Mouse (Mus musculus): ENCODE results near the gene Ceacam16.
A peak's percentile ranks its signal among the peaks of the same experiment; 100 is the strongest.

The Ceacam16 gene

GRCm38 (mm10) chr7:19861199-19861598 is at the start of gene Ceacam16:
Ceacam16 (minus strand) TSS chr7:19861299.
- no peak for DNase-seq (ENCODE audit: low spot score in 2 of 2)

- DNase-seq (ENCODE audit: low spot score in 2 of 2), result peak in 1 of 2 experiments; percentile 66
Measured at GRCm38 (mm10) chr7:19910421-19911291, 49.6 kb upstream of the Ceacam16 start.

GRCm38 (mm10) chr7:19889881-19890280 is 28.8 kb upstream of the Ceacam16 start:
- DNase-seq (ENCODE audit: low spot score in 2 of 2), result no peak

- no peak for DNase-seq (ENCODE audit: low spot score in 2 of 2)
Measured at GRCm38 (mm10) chr7:19887849-19888248, 26.8 kb upstream of the Ceacam16 start, which contains the start of gene Ceacam19. Ceacam19 (minus strand) TSS chr7:19887965.

GRCm38 (mm10) chr7:19880754-19881153 is 19.7 kb upstream of the Ceacam16 start:
- DNase-seq (ENCODE audit: low spot score in 2 of 2), result no peak

- no peak for DNase-seq (ENCODE audit: low spot score in 2 of 2)
Measured at GRCm38 (mm10) chr7:19876781-19877425, 15.8 kb upstream of the Ceacam16 start.

GRCm38 (mm10) chr7:19875948-19876682 is 15.0 kb upstream of the Ceacam16 start:
- DNase-seq (ENCODE audit: low spot score in 2 of 2), result peak in 1 of 2 experiments; percentile 29

GRCm38 (mm10) chr7:19871943-19872601 is 11.0 kb upstream of the Ceacam16 start:
- DNase-seq (ENCODE audit: low spot score in 2 of 2), result no peak

GRCm38 (mm10) chr7:19871137-19871621 is 10.1 kb upstream of the Ceacam16 start:
- DNase-seq (ENCODE audit: low spot score in 2 of 2), result no peak

- no peak for DNase-seq (ENCODE audit: low spot score in 2 of 2)
Measured at GRCm38 (mm10) chr7:19867751-19868399, 6.8 kb upstream of the Ceacam16 start.

GRCm38 (mm10) chr7:19866490-19866889 is 5.4 kb upstream of the Ceacam16 start:
- DNase-seq (ENCODE audit: low spot score in 2 of 2), result no peak

GRCm38 (mm10) chr7:19865246-19866036 is 4.3 kb upstream of the Ceacam16 start:
- no peak for DNase-seq (ENCODE audit: low spot score in 2 of 2)

GRCm38 (mm10) chr7:19864241-19864640 is 3.1 kb upstream of the Ceacam16 start:
- no peak for DNase-seq (ENCODE audit: low spot score in 2 of 2)

- DNase-seq (ENCODE audit: low spot score in 2 of 2), result no peak
Measured at GRCm38 (mm10) chr7:19859740-19860139, 1.4 kb downstream of the Ceacam16 start.

- DNase-seq (ENCODE audit: low spot score in 2 of 2), result no peak
Measured at GRCm38 (mm10) chr7:19856283-19856682, 4.8 kb downstream of the Ceacam16 start.

- no peak for DNase-seq (ENCODE audit: low spot score in 2 of 2)
Measured at GRCm38 (mm10) chr7:19855663-19856062, 5.4 kb downstream of the Ceacam16 start.

GRCm38 (mm10) chr7:19853526-19853925 is 7.6 kb downstream of the Ceacam16 start:
- DNase-seq (ENCODE audit: low spot score in 2 of 2), result no peak

GRCm38 (mm10) chr7:19851858-19852570 is 9.1 kb downstream of the Ceacam16 start, which contains the start of gene Gm19345:
Gm19345 (plus strand) TSS chr7:19852003.
- DNase-seq (ENCODE audit: low spot score in 2 of 2), result peak in 1 of 2 experiments; percentile 24

GRCm38 (mm10) chr7:19844521-19845171 is 16.5 kb downstream of the Ceacam16 start:
- no peak for DNase-seq (ENCODE audit: low spot score in 2 of 2)
